Mouse (Mus musculus): ENCODE data around the gene Ncapg2. TPM values are rescaled to one million over a fixed set of nuclear protein-coding genes. Genes with fewer than 3 reads are reported as not detected.

The Ncapg2 gene
- total RNA-seq, 2 experiments from 2014 or later: 16.3 to 16.4 TPM

- DNase-seq: no peak
- intact Hi-C loops (cut with DNase I): no loop called here
Measured at GRCm38 (mm10) chr12:116436125-116436524, 30.9 kb downstream of the Ncapg2 start.

GRCm38 (mm10) chr12:116438591-116438990 is 33.4 kb downstream of the Ncapg2 start:
- intact Hi-C loops (cut with DNase I): no loop called here
- no peak for DNase-seq

GRCm38 (mm10) chr12:116442184-116442583 is 37.0 kb downstream of the Ncapg2 start:
- intact Hi-C loops (cut with DNase I): loop anchor here (2.0 kb wide), 1 partner anchor 17 kb away; no protein-coding TSS in a partner anchor
- DNase-seq: no peak

- intact Hi-C loops (cut with DNase I): no loop called here
- DNase-seq: no peak
Measured at GRCm38 (mm10) chr12:116449536-116449935, 44.3 kb downstream of the Ncapg2 start.

GRCm38 (mm10) chr12:116460379-116461065 is 55.3 kb downstream of the Ncapg2 start:
- no peak for DNase-seq
- intact Hi-C loops (cut with DNase I): no loop called here

- DNase-seq: no peak
- intact Hi-C loops (cut with DNase I): no loop called here
Measured at GRCm38 (mm10) chr12:116467030-116467429, 61.8 kb downstream of the Ncapg2 start.

- intact Hi-C loops (cut with DNase I): no loop called here
- DNase-seq: no peak
Measured at GRCm38 (mm10) chr12:116468348-116468747, 63.1 kb downstream of the Ncapg2 start.

GRCm38 (mm10) chr12:116469096-116469495 is 63.9 kb downstream of the Ncapg2 start:
- intact Hi-C loops (cut with DNase I): no loop called here
- no peak for DNase-seq

- intact Hi-C loops (cut with DNase I): no loop called here
- no peak for DNase-seq
Measured at GRCm38 (mm10) chr12:116473264-116473663, 68.1 kb downstream of the Ncapg2 start.

GRCm38 (mm10) chr12:116473761-116474160 is 68.6 kb downstream of the Ncapg2 start:
- no peak for DNase-seq
- intact Hi-C loops (cut with DNase I): no loop called here

- intact Hi-C loops (cut with DNase I): no loop called here
- DNase-seq: no peak
Measured at GRCm38 (mm10) chr12:116474676-116475075, 69.5 kb downstream of the Ncapg2 start.

GRCm38 (mm10) chr12:116478771-116479170 is 73.6 kb downstream of the Ncapg2 start:
- intact Hi-C loops (cut with DNase I): no loop called here

GRCm38 (mm10) chr12:116481921-116482320 is 76.7 kb downstream of the Ncapg2 start:
- no peak for DNase-seq
- intact Hi-C loops (cut with DNase I): no loop called here

More at GRCm38 (mm10) chr12:116478771-116479170, 73.6 kb downstream of the Ncapg2 start:
- DNase-seq: no peak

- DNase-seq: no peak
- intact Hi-C loops (cut with DNase I): no loop called here
Measured at GRCm38 (mm10) chr12:116483581-116483980, 78.4 kb downstream of the Ncapg2 start.

- intact Hi-C loops (cut with DNase I): no loop called here
- no peak for DNase-seq
Measured at GRCm38 (mm10) chr12:116484991-116485390, 79.8 kb downstream of the Ncapg2 start.

- DNase-seq: peak; percentile 53 to 62
- intact Hi-C loops (cut with DNase I): no loop called here
Measured at GRCm38 (mm10) chr12:116485591-116486403, 80.6 kb downstream of the Ncapg2 start, which contains the start of gene Ptprn2. Ptprn2 (plus strand) TSS chr12:116485720.

GRCm38 (mm10) chr12:116486404-116486730 is 81.2 kb downstream of the Ncapg2 start:
- intact Hi-C loops (cut with DNase I): no loop called here
- DNase-seq: no peak

GRCm38 (mm10) chr12:116488836-116489235 is 83.6 kb downstream of the Ncapg2 start:
- no peak for DNase-seq
- intact Hi-C loops (cut with DNase I): no loop called here

- intact Hi-C loops (cut with DNase I): no loop called here
- no peak for DNase-seq
Measured at GRCm38 (mm10) chr12:116490575-116491356, 85.6 kb downstream of the Ncapg2 start.

- intact Hi-C loops (cut with DNase I): no loop called here
- DNase-seq: no peak
Measured at GRCm38 (mm10) chr12:116498666-116499065, 93.5 kb downstream of the Ncapg2 start.

GRCm38 (mm10) chr12:116500652-116501051 is 95.5 kb downstream of the Ncapg2 start:
- intact Hi-C loops (cut with DNase I): no loop called here
- no peak for DNase-seq

All from heart, postnatal 10 days (tissue).